Mouse (Mus musculus): Measurements from ENCODE around the gene Tmem87a. TPM values are rescaled to one million over a fixed set of nuclear protein-coding genes. Genes with fewer than 3 reads are reported as not detected.

Tmem87a gene
- polyA plus RNA-seq, 1 experiment from 2014 or later, result 10.8 TPM

Other genes starting within 250 kb of the Tmem87a start
- gene Ehd4, start 249.5 kb downstream of the Tmem87a start, polyA plus RNA-seq (2015; fragmentation: Nextera tagmentation; extraction: Ambion mirVana), result 89.4 and 96.5 TPM in 2 replicates
- gene Pla2g4e, start 158.8 kb downstream of the Tmem87a start, polyA plus RNA-seq (2015; fragmentation: Nextera tagmentation; extraction: Ambion mirVana), result 0.37 TPM in 1 of 2 replicates, not detected in the other
- gene Pla2g4d, start 114.9 kb downstream of the Tmem87a start, polyA plus RNA-seq (2015; fragmentation: Nextera tagmentation; extraction: Ambion mirVana), result not detected in 2 replicates
- 0.30 and 0.90 TPM in 2 replicates for gene Pla2g4f, start 89.9 kb downstream of the Tmem87a start, polyA plus RNA-seq (2015; fragmentation: Nextera tagmentation; extraction: Ambion mirVana)
- 19.3 and 19.4 TPM in 2 replicates for gene Vps39, start 51.0 kb downstream of the Tmem87a start, polyA plus RNA-seq (2015; fragmentation: Nextera tagmentation; extraction: Ambion mirVana)
- gene Ganc, start 217 bp downstream of the Tmem87a start, polyA plus RNA-seq (2015; fragmentation: Nextera tagmentation; extraction: Ambion mirVana), result 7.2 and 9.7 TPM in 2 replicates
- 0.53 and 1.2 TPM in 2 replicates for gene Capn3, start 51.9 kb upstream of the Tmem87a start, polyA plus RNA-seq (2015; fragmentation: Nextera tagmentation; extraction: Ambion mirVana)
- 38.8 and 42.4 TPM in 2 replicates for gene Zfp106, start 159.7 kb upstream of the Tmem87a start, polyA plus RNA-seq (2015; fragmentation: Nextera tagmentation; extraction: Ambion mirVana)
- gene Snap23, start 163.6 kb upstream of the Tmem87a start, polyA plus RNA-seq (2015; fragmentation: Nextera tagmentation; extraction: Ambion mirVana), result 53.1 and 59.1 TPM in 2 replicates
- gene Haus2, start 205.3 kb upstream of the Tmem87a start, polyA plus RNA-seq (2015; fragmentation: Nextera tagmentation; extraction: Ambion mirVana), result 21.9 and 25.4 TPM in 2 replicates
- gene Lrrc57, start 205.4 kb upstream of the Tmem87a start, polyA plus RNA-seq (2015; fragmentation: Nextera tagmentation; extraction: Ambion mirVana), result 27.4 and 29.9 TPM in 2 replicates
- gene Stard9, start 225.0 kb upstream of the Tmem87a start, polyA plus RNA-seq (2015; fragmentation: Nextera tagmentation; extraction: Ambion mirVana), result 8.6 and 11.7 TPM in 2 replicates

Measured in lung, embryonic 15.5 days (tissue).